Mouse (Mus musculus) c-Kit-positive CD71-positive TER-119-positive erythroid progenitor cells, embryonic 14.5 days (primary cell): Measurements from ENCODE around the gene Eps8.

Experiments
- DNase-seq: peaks from one replicate; pipeline ENCODE4 v3.0.0-alpha.2; 2013; ENCODE audit warnings: low spot score

Eps8 gene

DNA sequence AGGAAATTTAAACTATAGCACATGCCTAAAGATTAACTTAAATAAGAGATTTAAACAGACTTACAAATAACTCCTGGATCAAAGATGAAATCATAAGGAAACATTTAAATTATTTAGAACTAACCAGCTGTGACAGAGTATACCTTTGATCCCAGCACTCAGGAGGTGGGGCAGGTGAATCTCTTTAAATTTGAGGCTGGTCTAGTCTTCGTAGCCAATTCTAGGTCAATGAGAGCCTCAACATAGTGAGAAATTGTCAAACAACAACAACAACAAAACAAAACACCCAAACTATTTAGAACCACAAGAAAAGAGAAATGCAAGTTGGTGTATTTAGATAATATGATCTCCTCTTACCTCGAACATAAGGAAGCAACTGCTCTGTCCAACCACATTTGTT lies at the start of gene Eps8:
TSS of gene Eps8 (minus strand) at position 101 of the 400 bp plus-strand sequence.
- DNase-seq = no peak

- no peak for DNase-seq
These were observed 48.8 kb upstream of the Eps8 start for GRCm38 (mm10) chr6:137703431-137703830.

- no peak for DNase-seq
These were observed 48.2 kb upstream of the Eps8 start for GRCm38 (mm10) chr6:137702918-137703317.

GRCm38 (mm10) chr6:137702186-137702585 lies 47.5 kb upstream of the Eps8 start:
- no peak for DNase-seq

- no peak for DNase-seq
These were observed 44.8 kb upstream of the Eps8 start for GRCm38 (mm10) chr6:137699434-137699833.

GRCm38 (mm10) chr6:137696445-137697204 lies 41.9 kb upstream of the Eps8 start:
- no peak for DNase-seq

DNA sequence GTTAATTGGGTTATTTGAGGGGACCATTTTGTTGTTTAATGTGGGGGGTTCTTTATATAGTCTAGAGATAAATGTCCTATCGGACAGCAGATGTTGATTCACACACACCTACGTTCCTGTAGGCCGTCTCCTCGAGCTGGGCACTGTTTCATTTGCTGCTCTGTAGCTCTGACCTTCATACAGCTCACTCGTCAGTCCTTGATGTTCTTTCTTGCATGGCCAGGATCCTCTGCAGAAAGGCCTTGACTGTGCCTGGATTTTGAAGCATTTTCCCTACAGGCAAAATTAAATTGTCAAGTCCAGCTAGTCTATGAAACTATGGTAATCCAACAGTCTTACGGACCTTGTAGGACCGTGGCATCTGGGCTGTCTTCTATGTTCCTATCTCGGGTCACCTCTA lies 40.4 kb upstream of the Eps8 start:
- no peak for DNase-seq

- DNase-seq = no peak
These were observed 39.6 kb upstream of the Eps8 start for GRCm38 (mm10) chr6:137694310-137694709.

DNA sequence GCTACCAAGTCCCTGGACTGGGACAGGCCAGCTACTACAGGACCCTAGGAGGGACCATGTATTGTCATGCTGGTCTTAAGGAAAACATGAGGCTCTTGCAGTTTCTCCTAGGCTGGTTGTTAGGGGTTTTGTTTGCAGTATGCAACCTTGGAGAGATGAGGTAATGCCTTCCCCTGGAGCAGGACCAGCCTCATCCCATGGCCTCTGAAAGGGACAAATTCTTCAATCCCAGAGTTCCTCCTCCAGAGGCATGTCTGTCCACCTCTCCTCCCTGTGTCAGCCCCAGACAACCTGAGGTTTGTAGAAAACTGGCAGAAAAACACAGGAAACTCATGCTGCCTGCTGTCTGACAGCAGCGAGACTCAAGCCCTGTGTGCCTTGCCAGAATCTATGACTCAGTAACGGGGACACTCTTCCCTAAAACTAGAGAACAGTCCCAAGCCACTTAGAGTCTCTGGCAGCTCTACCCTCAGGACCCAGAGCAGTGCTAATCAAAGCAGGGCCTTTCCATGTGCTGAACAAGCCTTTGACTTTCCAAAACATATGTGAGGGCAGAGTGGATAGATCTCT lies 36.0 kb upstream of the Eps8 start:
- DNase-seq = no peak

- DNase-seq = no peak
These were observed 33.9 kb upstream of the Eps8 start for GRCm38 (mm10) chr6:137688506-137689105.

GRCm38 (mm10) chr6:137688079-137688478 lies 33.4 kb upstream of the Eps8 start:
- no peak for DNase-seq

DNA sequence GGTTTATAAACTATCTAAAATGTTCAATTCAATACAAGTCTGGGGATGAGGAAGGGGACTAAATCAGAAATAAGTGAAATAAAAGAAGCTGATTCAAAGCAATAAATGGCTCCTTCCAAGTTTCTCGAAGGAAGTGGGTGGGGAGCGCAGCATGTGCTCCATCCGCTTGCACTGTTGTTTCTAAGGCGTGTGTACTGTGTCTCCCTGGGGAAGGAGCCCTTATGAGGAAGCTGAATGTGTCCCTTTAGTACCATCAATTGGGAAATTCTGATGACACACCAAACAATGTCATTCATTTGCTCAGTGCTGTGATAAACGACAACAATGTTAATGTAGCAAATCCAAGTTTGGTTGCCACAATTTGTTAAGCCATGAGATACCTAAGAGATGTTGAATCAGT lies 33.0 kb upstream of the Eps8 start:
- DNase-seq = no peak

DNA sequence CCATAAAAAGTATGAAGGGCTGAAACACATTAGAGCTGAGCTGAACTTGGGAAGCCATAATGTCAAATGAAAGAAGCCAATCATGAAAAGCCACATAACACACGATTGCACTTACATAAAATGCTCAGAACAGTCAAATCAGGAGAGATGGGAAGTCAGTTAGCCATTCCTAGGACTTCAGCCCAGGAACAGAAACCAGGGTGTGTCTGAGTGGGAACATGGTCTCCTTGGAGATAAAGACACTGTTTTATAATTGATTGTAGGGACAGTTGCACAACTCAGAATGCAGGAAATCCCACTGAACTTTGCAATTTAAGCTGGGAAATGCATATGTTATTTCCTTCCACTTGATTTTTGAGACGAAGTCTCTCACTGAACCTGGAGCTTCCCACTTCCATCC lies 28.0 kb upstream of the Eps8 start:
- no peak for DNase-seq

- DNase-seq = no peak
These were observed 26.3 kb upstream of the Eps8 start for GRCm38 (mm10) chr6:137681000-137681399.

DNA sequence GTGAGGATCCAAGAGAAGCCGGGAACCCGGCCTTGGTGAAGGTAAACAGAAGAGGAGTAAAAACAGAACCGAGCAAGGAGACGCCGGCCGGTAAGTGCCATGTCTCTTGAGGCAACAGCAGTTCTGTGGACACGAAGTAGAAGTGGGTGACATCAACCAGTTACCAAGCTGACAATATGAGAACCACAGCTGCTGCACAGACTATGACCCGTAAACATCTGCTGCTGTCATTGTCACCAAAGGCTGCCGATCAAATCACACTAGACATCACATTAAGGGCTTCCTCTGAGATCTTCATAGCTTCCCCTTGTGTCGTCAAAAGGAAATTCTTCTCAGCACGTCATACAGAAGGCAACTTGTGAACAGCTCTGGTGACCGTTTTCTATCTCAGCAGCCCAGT lies 21.9 kb upstream of the Eps8 start:
- no peak for DNase-seq

DNA sequence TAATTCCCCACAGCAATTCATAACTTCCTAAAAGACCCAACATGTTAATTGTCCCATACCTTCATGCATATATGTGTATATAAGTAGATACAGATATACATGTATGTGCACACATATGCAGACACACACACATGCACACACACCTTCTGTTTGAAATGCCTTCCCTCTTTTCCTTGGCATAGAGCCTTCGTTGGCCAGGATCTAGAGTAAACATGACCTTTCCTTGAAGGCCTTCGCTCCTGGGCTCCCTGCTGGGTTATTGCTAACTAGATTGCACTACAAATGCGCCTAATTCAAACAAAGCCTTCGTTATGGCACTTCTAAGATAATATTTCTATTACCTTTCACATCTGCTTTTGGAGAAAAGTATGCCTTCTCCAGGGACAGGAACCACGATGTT lies 20.9 kb upstream of the Eps8 start:
- no peak for DNase-seq

GRCm38 (mm10) chr6:137673301-137673700 lies 18.6 kb upstream of the Eps8 start:
- no peak for DNase-seq

DNA sequence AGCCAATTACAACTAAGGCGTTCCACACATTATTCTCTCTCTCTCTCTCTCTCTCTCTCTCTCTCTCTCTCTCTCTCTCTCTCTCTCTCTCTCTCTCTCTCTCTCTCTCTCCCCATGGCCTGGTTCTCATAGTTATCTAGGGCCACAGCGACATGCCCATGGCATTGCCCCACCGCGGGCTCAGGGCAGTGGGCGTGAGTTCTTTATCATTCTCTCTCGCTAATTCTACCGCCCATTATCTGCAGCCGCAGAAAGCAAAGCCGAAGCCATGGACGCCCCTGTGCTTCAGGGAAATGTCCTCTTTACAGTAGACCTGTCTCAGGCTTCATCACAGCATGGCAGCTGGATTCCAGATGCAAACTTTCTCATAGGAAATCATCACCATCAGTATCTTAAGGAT lies 16.9 kb upstream of the Eps8 start:
- no peak for DNase-seq

- DNase-seq = no peak
These were observed 16.1 kb upstream of the Eps8 start for GRCm38 (mm10) chr6:137670820-137671219.

DNA sequence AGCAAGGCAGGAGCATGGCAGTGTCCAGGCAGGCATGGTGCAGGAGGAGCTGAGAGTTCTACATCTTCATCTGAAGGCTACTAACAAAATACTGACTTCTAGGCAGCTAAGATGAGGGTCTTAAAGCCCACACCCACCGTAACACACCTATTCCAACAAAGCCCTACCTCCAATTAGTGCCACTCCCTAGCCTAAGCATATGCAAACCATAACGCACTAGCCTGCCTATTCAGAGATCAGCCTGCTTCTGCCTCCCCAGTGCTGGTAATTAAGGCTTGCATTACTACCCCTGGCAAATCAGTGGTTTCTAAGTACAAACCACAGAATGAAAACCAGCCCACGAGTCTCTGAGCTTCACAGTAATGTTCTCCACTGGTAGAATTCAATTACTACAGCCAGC lies 15.2 kb upstream of the Eps8 start:
- no peak for DNase-seq

- DNase-seq = no peak
These were observed 14.8 kb upstream of the Eps8 start for GRCm38 (mm10) chr6:137669433-137669832.

- DNase-seq = no peak
These were observed 13.7 kb upstream of the Eps8 start for GRCm38 (mm10) chr6:137668331-137668730.

DNA sequence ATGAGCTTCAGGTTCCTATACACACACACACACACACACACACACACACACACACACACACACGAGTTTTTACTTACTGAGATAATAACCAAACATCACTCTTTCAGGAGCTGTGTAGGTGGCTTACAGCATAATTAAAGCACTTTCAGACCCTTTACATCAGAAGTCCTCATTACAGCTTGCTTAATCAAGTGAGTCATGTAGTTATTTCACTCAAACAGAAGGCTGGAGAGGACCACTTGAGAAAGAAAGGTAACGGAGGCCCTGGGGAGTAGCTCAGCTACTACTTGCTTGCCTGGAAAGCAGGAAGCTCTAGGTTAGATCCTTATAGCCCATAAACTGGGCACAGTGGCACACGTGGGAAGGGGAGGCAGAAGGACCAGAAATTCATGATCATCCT lies 13.0 kb upstream of the Eps8 start:
- DNase-seq = no peak

- no peak for DNase-seq
These were observed 10.3 kb upstream of the Eps8 start for GRCm38 (mm10) chr6:137664936-137665335.
